Mouse (Mus musculus) MEL-GATA-1-ER (cell line): ENCODE measurements around the gene Clca1.
A peak's percentile ranks its signal among the peaks of the same experiment; 100 is the strongest.
"Not testable (repeated sequence)": the region's sequence is repeated elsewhere in the genome, so short reads cannot be mapped to it uniquely, and the experiment has no call there.

Source experiments
- DNase-seq: peaks from one replicate; pipeline ENCODE4 v3.0.0-alpha.2; 2012; ENCODE audit warnings: low read depth; ENCODE audit errors: extremely low read depth

Gene Clca1

GRCm38 (mm10) chr3:145032676-145033075 is at the start of gene Clca1:
TSS of gene Clca1 (minus strand) at chr3:145032776.
- DNase-seq: no peak

GRCm38 (mm10) chr3:145080904-145081303 is 48.3 kb upstream of the Clca1 start:
- DNase-seq: no peak

- no peak for DNase-seq
Measured at GRCm38 (mm10) chr3:145078405-145078804, 45.8 kb upstream of the Clca1 start.

GRCm38 (mm10) chr3:145072339-145072738 is 39.8 kb upstream of the Clca1 start:
- DNase-seq: no peak

GRCm38 (mm10) chr3:145068964-145069363 is 36.4 kb upstream of the Clca1 start:
- DNase-seq: no peak

- DNase-seq: not testable (repeated sequence)
Measured at GRCm38 (mm10) chr3:145055138-145055537, 22.6 kb upstream of the Clca1 start.

- DNase-seq: peak; percentile 96
Measured at GRCm38 (mm10) chr3:145049820-145050219, 17.2 kb upstream of the Clca1 start.

GRCm38 (mm10) chr3:145038813-145039212 is 6.2 kb upstream of the Clca1 start:
- no peak for DNase-seq

GRCm38 (mm10) chr3:145028036-145028435 is 4.5 kb downstream of the Clca1 start:
- no peak for DNase-seq

- DNase-seq: peak; percentile 43
Measured at GRCm38 (mm10) chr3:145026750-145027149, 5.8 kb downstream of the Clca1 start.

GRCm38 (mm10) chr3:145017807-145018206 is 14.8 kb downstream of the Clca1 start:
- DNase-seq: no peak

- peak; percentile 18 for DNase-seq
Measured at GRCm38 (mm10) chr3:145004422-145004821, 28.2 kb downstream of the Clca1 start.

GRCm38 (mm10) chr3:145000912-145001311 is 31.7 kb downstream of the Clca1 start:
- no peak for DNase-seq

- DNase-seq: no peak
Measured at GRCm38 (mm10) chr3:144993055-144993454, 39.5 kb downstream of the Clca1 start.

GRCm38 (mm10) chr3:144992618-144993017 is 40.0 kb downstream of the Clca1 start:
- no peak for DNase-seq

- no peak for DNase-seq
Measured at GRCm38 (mm10) chr3:144985890-144986289, 46.7 kb downstream of the Clca1 start.

GRCm38 (mm10) chr3:144980551-144980950 is 52.0 kb downstream of the Clca1 start:
- no peak for DNase-seq

GRCm38 (mm10) chr3:144977631-144978030 is 54.9 kb downstream of the Clca1 start:
- DNase-seq: no peak

- no peak for DNase-seq
Measured at GRCm38 (mm10) chr3:144976091-144976490, 56.5 kb downstream of the Clca1 start.

- no peak for DNase-seq
Measured at GRCm38 (mm10) chr3:144974945-144975344, 57.6 kb downstream of the Clca1 start, which contains the start of gene Clca4a. TSS of gene Clca4a (minus strand) at chr3:144975045.

- DNase-seq: no peak
Measured at GRCm38 (mm10) chr3:144971553-144972270, 60.9 kb downstream of the Clca1 start.

- DNase-seq: no peak
Measured at GRCm38 (mm10) chr3:144969755-144970154, 62.8 kb downstream of the Clca1 start.

GRCm38 (mm10) chr3:144966074-144966473 is 66.5 kb downstream of the Clca1 start:
- DNase-seq: no peak
